Mouse (Mus musculus): ENCODE data around the gene Itgb4. TPM values are rescaled to one million over a fixed set of nuclear protein-coding genes. Genes with fewer than 3 reads are reported as not detected.
A peak's percentile ranks its signal among the peaks of the same experiment; 100 is the strongest.

Itgb4 gene
- polyA plus RNA-seq, 1 experiment from 2014 or later = 12.7 TPM

DNA sequence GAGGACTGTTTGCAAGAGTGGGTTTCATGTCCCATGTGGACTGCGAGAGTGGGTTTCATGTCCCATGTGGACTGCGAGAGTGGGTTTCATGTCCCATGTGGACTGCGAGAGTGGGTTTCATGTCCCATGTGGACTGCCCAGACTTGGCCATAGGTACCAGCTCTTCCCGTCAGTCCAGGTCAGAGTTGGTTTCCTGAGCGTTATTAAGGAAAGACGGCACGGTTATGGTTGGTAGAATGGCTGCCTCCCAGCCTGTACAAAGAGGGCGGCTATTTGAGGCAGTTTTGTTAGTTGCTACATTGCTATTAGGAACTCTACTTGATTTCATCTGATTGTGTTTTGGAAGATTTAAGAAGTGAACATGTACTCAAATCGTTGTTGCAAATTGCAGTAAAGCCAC is 63.3 kb downstream of the Itgb4 start:
- no peak for ATAC-seq (ENCODE audit: low FRiP score, low TSS enrichment)
- 94% methylated on average over 9 of the region's 9 CpGs for WGBS
- Histone ChIP-seq H3K9me3 (ENCODE audit: control insufficient read depth, low read length) (no peaks in the 10 kb centered on the region), H3K4me1 (replicated peaks; ENCODE audit: control insufficient read depth, insufficient read depth) (no peaks in the 10 kb centered on the region), H3K4me3 (ENCODE audit: low read depth, low read length) (no peak overlapping the region), H3K9ac (ENCODE audit: low read length) (no peak overlapping the region), H3K27me3 (ENCODE audit: control insufficient read depth, insufficient read depth, low read length) (no peaks in the 10 kb centered on the region), H3K4me2 (replicated peaks; ENCODE audit: low read depth) (no peak overlapping the region), H3K36me3 (ENCODE audit: control insufficient read depth, insufficient read depth, low read length) (peaks cover 14% of the 10 kb centered on the region), H3K27ac (replicated peaks) (no peak overlapping the region)
- DNase-seq (ENCODE audit: low spot score) = no peak
- TF ChIP-seq EP300 (optimal IDR thresholded peaks at IDR 0.05) (no peak), CTCF (IDR thresholded peaks at IDR 0.05; ENCODE audit: low read depth) (no peak)

GRCm38 (mm10) chr11:116040593-116040992 is 66.1 kb downstream of the Itgb4 start:
- no peaks in the 10 kb centered on the region for H3K4me1 ChIP-seq (replicated peaks; ENCODE audit: control insufficient read depth, insufficient read depth)
- H3K27me3 ChIP-seq (ENCODE audit: control insufficient read depth, insufficient read depth, low read length) = no peaks in the 10 kb centered on the region
- H3K36me3 ChIP-seq (ENCODE audit: control insufficient read depth, insufficient read depth, low read length) = peaks cover 14% of the 10 kb centered on the region
- no peak for TF ChIP-seq CTCF (IDR thresholded peaks at IDR 0.05; ENCODE audit: low read depth)
- TF ChIP-seq EP300 (optimal IDR thresholded peaks at IDR 0.05) = no peak
- H3K9me3 ChIP-seq (ENCODE audit: control insufficient read depth, low read length) = no peaks in the 10 kb centered on the region
- ATAC-seq (ENCODE audit: low FRiP score, low TSS enrichment) (no peak), DNase-seq (ENCODE audit: low spot score) (no peak)
- WGBS = 83% methylated on average over 6 of the region's 6 CpGs
- no peak overlapping the region for H3K4me2 ChIP-seq (replicated peaks; ENCODE audit: low read depth)
- H3K4me3 ChIP-seq (ENCODE audit: low read depth, low read length) = no peak overlapping the region
- H3K9ac ChIP-seq (ENCODE audit: low read length) = no peak overlapping the region
- H3K27ac ChIP-seq (replicated peaks) = no peak overlapping the region

DNA sequence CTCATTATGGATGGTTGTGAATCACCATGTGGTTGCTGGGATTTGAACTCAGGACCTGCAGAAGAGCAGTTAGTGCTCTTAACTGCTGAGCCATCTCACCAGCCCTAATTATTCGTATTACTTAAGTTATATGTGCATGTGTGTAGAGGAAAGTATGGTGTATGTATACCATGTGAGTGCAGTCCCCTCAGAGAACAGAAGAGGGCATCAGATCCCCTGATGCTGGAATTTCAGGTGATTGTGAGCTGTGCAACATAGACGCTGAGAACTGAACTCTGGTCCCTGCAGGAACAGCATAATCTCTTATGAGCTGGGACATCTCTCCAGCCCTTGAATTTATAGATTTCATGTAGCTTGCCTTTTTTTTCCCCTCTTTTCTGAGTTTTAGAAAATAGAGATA is 67.3 kb downstream of the Itgb4 start:
- Histone ChIP-seq H3K9ac (ENCODE audit: low read length) (no peak overlapping the region), H3K9me3 (ENCODE audit: control insufficient read depth, low read length) (no peaks in the 10 kb centered on the region), H3K36me3 (ENCODE audit: control insufficient read depth, insufficient read depth, low read length) (peaks cover 14% of the 10 kb centered on the region), H3K27ac (replicated peaks) (no peak overlapping the region), H3K4me3 (ENCODE audit: low read depth, low read length) (no peak overlapping the region), H3K4me2 (replicated peaks; ENCODE audit: low read depth) (no peak overlapping the region), H3K4me1 (replicated peaks; ENCODE audit: control insufficient read depth, insufficient read depth) (no peaks in the 10 kb centered on the region), H3K27me3 (ENCODE audit: control insufficient read depth, insufficient read depth, low read length) (no peaks in the 10 kb centered on the region)
- TF ChIP-seq CTCF (IDR thresholded peaks at IDR 0.05; ENCODE audit: low read depth) = peak; percentile 21; the same call in 1 of the 2 replicates
- TF ChIP-seq EP300 (optimal IDR thresholded peaks at IDR 0.05) = no peak
- WGBS = 94% methylated on average over 2 of the region's 2 CpGs
- DNase-seq (ENCODE audit: low spot score) (no peak), ATAC-seq (ENCODE audit: low FRiP score, low TSS enrichment) (no peak)

DNA sequence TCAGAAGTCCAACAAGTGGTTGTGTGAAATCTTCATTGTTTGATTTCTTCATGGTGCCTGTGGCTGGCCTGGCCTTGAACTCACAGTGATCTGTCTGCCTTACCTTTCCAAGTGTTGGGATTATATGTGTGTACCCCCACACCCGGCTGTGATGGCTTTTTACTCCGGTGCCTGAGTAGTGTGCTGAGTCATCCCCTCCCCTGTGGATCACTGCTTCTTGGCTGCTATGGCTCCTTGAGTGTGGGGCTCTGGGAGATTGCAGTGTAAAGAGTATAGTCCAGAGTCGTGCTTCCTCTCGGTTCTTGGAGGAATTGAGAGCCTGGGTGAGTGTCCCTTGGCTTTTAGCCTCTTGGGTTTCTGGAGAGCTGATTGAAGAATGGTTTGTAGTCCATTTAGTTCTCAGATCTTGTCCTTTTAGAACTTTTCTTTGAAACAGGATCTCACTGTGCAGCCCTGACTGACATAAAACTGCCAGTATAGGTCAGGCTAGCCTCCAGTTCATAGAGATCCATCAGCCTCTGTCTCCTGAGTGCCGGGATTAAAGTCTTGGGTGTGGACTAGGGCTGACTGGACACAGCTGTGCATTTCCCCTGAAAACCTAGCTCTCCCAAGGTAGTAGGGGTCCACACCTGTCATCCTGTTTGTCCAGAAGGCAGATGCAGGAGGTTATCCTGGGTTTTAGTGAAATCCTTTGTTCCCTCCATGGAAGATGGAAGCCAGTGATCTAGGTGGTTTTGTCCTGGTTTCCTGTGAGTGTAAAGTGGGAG is 68.0 kb downstream of the Itgb4 start:
- WGBS = 66% methylated on average over 5 of the region's 5 CpGs
- DNase-seq (ENCODE audit: low spot score) (no peak), ATAC-seq (ENCODE audit: low FRiP score, low TSS enrichment) (no peak)
- H3K27me3 ChIP-seq (ENCODE audit: control insufficient read depth, insufficient read depth, low read length) = no peaks in the 10 kb centered on the region
- H3K36me3 ChIP-seq (ENCODE audit: control insufficient read depth, insufficient read depth, low read length) = peaks cover 16% of the 10 kb centered on the region
- H3K4me1 ChIP-seq (replicated peaks; ENCODE audit: control insufficient read depth, insufficient read depth) = no peaks in the 10 kb centered on the region
- TF ChIP-seq CTCF (IDR thresholded peaks at IDR 0.05; ENCODE audit: low read depth) (no peak), EP300 (optimal IDR thresholded peaks at IDR 0.05) (no peak)
- H3K4me3 ChIP-seq (ENCODE audit: low read depth, low read length) = no peak overlapping the region
- H3K27ac ChIP-seq (replicated peaks) = no peak overlapping the region
- no peak overlapping the region for H3K9ac ChIP-seq (ENCODE audit: low read length)
- no peaks in the 10 kb centered on the region for H3K9me3 ChIP-seq (ENCODE audit: control insufficient read depth, low read length)
- H3K4me2 ChIP-seq (replicated peaks; ENCODE audit: low read depth) = no peak overlapping the region

DNA sequence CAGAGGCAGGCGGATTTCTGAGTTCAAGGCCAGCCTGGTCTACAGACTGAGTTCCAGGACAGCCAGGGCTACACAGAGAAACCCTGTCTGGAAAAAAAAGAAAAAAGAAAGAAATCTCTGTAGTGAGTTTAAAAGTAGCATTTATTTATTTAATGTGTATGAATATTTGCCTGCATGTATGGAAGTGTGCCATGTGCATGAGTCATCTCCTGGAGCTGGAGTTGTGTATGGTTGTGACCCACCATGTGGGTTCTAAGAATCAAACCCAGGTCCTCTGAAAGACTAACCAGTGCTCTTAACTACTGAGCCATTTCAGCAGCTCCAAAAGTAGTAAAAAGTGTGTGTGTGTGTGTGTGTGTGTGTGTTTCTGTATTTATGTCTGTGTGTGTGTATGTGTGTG is 68.8 kb downstream of the Itgb4 start:
- Histone ChIP-seq H3K4me1 (replicated peaks; ENCODE audit: control insufficient read depth, insufficient read depth) (no peaks in the 10 kb centered on the region), H3K27ac (replicated peaks) (no peak overlapping the region), H3K27me3 (ENCODE audit: control insufficient read depth, insufficient read depth, low read length) (no peaks in the 10 kb centered on the region), H3K4me3 (ENCODE audit: low read depth, low read length) (no peak overlapping the region), H3K9me3 (ENCODE audit: control insufficient read depth, low read length) (no peaks in the 10 kb centered on the region), H3K4me2 (replicated peaks; ENCODE audit: low read depth) (no peak overlapping the region), H3K36me3 (ENCODE audit: control insufficient read depth, insufficient read depth, low read length) (peaks cover 21% of the 10 kb centered on the region), H3K9ac (ENCODE audit: low read length) (no peak overlapping the region)
- DNase-seq (ENCODE audit: low spot score) (no peak), ATAC-seq (ENCODE audit: low FRiP score, low TSS enrichment) (no peak)
- TF ChIP-seq CTCF (IDR thresholded peaks at IDR 0.05; ENCODE audit: low read depth) (no peak), EP300 (optimal IDR thresholded peaks at IDR 0.05) (no peak)
- WGBS = 88% methylated on average over 1 of the region's 1 CpGs

DNA sequence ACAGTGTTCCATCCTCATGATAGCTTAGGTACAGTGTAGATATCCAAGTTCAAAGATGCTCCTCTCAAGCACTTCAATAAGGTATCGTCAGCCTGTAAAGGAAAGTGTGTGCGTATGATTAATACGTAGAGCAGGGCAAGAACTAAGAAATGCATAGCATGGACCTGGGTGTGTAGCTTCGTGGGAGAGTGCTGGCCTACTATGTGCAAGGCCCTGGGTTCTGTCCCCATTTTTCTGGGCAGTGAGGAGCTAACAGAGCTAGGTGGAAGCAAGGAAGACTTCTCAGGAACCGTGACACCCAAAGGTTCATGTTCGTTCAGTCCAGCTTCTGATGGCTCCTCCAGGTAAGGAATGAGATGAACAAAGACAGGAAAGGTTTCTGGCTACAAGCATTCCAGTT is 70.7 kb downstream of the Itgb4 start:
- ATAC-seq (ENCODE audit: low FRiP score, low TSS enrichment) = no peak
- WGBS = 90% methylated on average over 6 of the region's 6 CpGs
- Histone ChIP-seq H3K4me1 (replicated peaks; ENCODE audit: control insufficient read depth, insufficient read depth) (no peaks in the 10 kb centered on the region), H3K36me3 (ENCODE audit: control insufficient read depth, insufficient read depth, low read length) (peaks cover 25% of the 10 kb centered on the region), H3K9ac (ENCODE audit: low read length) (no peak overlapping the region), H3K4me3 (ENCODE audit: low read depth, low read length) (no peak overlapping the region), H3K9me3 (ENCODE audit: control insufficient read depth, low read length) (no peaks in the 10 kb centered on the region), H3K4me2 (replicated peaks; ENCODE audit: low read depth) (no peak overlapping the region), H3K27me3 (ENCODE audit: control insufficient read depth, insufficient read depth, low read length) (no peaks in the 10 kb centered on the region), H3K27ac (replicated peaks) (no peak overlapping the region)
- DNase-seq (ENCODE audit: low spot score) = no peak
- no peak for TF ChIP-seq EP300 (optimal IDR thresholded peaks at IDR 0.05)
- no peak for TF ChIP-seq CTCF (IDR thresholded peaks at IDR 0.05; ENCODE audit: low read depth)
